ENCODE assay signal across 8 mouse cellular contexts in the genomic region with DNA sequence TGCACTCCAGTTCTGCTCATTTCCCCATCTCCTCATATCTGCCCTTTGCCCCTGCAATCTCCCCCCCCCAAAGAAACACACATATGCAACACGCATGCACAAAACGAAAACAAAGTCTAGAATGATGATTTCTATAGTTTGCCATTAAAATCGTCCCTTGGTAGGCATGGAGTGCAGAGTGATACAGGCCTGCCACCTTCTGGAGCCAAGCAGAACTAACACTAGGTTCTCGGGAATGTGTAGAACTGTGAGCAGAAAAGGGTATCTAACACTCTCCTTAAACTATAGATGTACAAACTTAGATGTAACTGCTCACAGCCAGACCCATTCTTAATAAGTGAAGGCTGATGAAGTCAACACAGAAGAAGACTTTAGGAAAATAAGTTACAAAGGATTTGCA. TPM values are rescaled to one million over a fixed set of nuclear protein-coding genes. Genes with fewer than 3 reads are reported as not detected.
DNase-seq lines count a peak whose midpoint lies in the region; ATAC-seq and TF ChIP-seq lines count a peak whose summit lies in the region.

No protein-coding gene starts in this region.

- no peak overlapping the region for H3K27ac ChIP-seq in liver, adult 2 months (replicated peaks; ENCODE audit: insufficient read depth, low read depth, low read length)
- no peak overlapping the region for H3K27ac ChIP-seq in liver, embryonic 12.5 days
- no peak overlapping the region for H3K27ac ChIP-seq in kidney, embryonic 14.5 days (ENCODE audit: low read depth, low read length)
- H3K27ac ChIP-seq in midbrain, embryonic 15.5 days, result no peak overlapping the region

- no peaks in the 10 kb centered on the region for H3K36me3 ChIP-seq in liver, adult 2 months (ENCODE audit: control insufficient read depth, insufficient read depth, low read length)
- H3K36me3 ChIP-seq in liver, embryonic 12.5 days, result no peaks in the 10 kb centered on the region
- H3K36me3 ChIP-seq in kidney, embryonic 14.5 days (ENCODE audit: control insufficient read depth, insufficient read depth, low read length), result no peaks in the 10 kb centered on the region
- H3K36me3 ChIP-seq in midbrain, embryonic 15.5 days (replicated peaks), result no peaks in the 10 kb centered on the region

- TF ChIP-seq POLR2A in liver, adult 2 months (IDR thresholded peaks at IDR 0.05; ENCODE audit: extremely low read depth, insufficient read depth, low read length), result no peak

- no peaks in the 10 kb centered on the region for H3K9me3 ChIP-seq in liver, embryonic 12.5 days (replicated peaks)
- no peaks in the 10 kb centered on the region for H3K9me3 ChIP-seq in kidney, embryonic 14.5 days (ENCODE audit: control insufficient read depth, low read length)
- no peaks in the 10 kb centered on the region for H3K9me3 ChIP-seq in midbrain, embryonic 15.5 days

- WGBS in liver, adult 2 months, result 8% methylated on average over 4 of the region's 4 CpGs
- 13% methylated on average over 4 of the region's 4 CpGs for WGBS in liver, embryonic 12.5 days (ENCODE audit: insufficient replicate concordance)
- WGBS in kidney, embryonic 14.5 days, result 20% methylated on average over 4 of the region's 4 CpGs
- WGBS in midbrain, embryonic 15.5 days, result 15% methylated on average over 4 of the region's 4 CpGs

- H3K4me1 ChIP-seq in liver, adult 2 months (ENCODE audit: control insufficient read depth, insufficient read depth, low read length), result no peaks in the 10 kb centered on the region
- no peaks in the 10 kb centered on the region for H3K4me1 ChIP-seq in liver, embryonic 12.5 days
- H3K4me1 ChIP-seq in kidney, embryonic 14.5 days (ENCODE audit: control insufficient read depth, insufficient read depth, low read length), result no peaks in the 10 kb centered on the region
- no peaks in the 10 kb centered on the region for H3K4me1 ChIP-seq in midbrain, embryonic 15.5 days

- no peak overlapping the region for H3K4me2 ChIP-seq in liver, embryonic 12.5 days
- no peak overlapping the region for H3K4me2 ChIP-seq in kidney, embryonic 14.5 days (replicated peaks; ENCODE audit: low read depth, low read length)
- no peak overlapping the region for H3K4me2 ChIP-seq in midbrain, embryonic 15.5 days

- peak; percentile 74; the same call in 1 of the 2 replicates for ATAC-seq in cerebellum, adult (ENCODE audit: insufficient number of reproducible peaks, low FRiP score, low TSS enrichment)
- ATAC-seq in liver, embryonic 12.5 days, result no peak
- peak; percentile 73; the same call in 1 of the 2 replicates for ATAC-seq in kidney, embryonic 14.5 days (ENCODE audit: low FRiP score, low TSS enrichment)
- ATAC-seq in midbrain, embryonic 15.5 days (replicated peaks), result peak; percentile 80

- no peak overlapping the region for H3K9ac ChIP-seq in liver, adult 2 months (ENCODE audit: low read depth, low read length)
- no peak overlapping the region for H3K9ac ChIP-seq in liver, embryonic 12.5 days
- no peak overlapping the region for H3K9ac ChIP-seq in kidney, embryonic 14.5 days (ENCODE audit: low read depth, low read length)
- H3K9ac ChIP-seq in midbrain, embryonic 15.5 days, result no peak overlapping the region

- peak; percentile 69 for TF ChIP-seq CTCF in liver, adult 2 months (IDR thresholded peaks at IDR 0.05; ENCODE audit: low read depth, low read length)

- H3K27me3 ChIP-seq in liver, adult 2 months (ENCODE audit: control insufficient read depth, insufficient read depth, low read length), result no peaks in the 10 kb centered on the region
- H3K27me3 ChIP-seq in liver, embryonic 12.5 days (replicated peaks), result peaks cover under 1% of the 10 kb centered on the region; the same call in 1 of the 2 replicates
- no peaks in the 10 kb centered on the region for H3K27me3 ChIP-seq in kidney, embryonic 14.5 days (ENCODE audit: control insufficient read depth, insufficient read depth, low read length)
- no peaks in the 10 kb centered on the region for H3K27me3 ChIP-seq in midbrain, embryonic 15.5 days (replicated peaks)

- no peak for DNase-seq in cerebellum, adult 11-12 months
- DNase-seq in liver, adult 2 months (ENCODE audit: extremely low read depth, low read depth, low spot score), result peak; percentile 16
- peak; percentile 57 to 74 for DNase-seq in cerebellum, postnatal 25 days
- no peak for DNase-seq in urinary bladder, adult 18-20 months (ENCODE audit: low spot score in 2 of 2)

- no peaks in the 10 kb centered on the region for H3K79me2 ChIP-seq in liver, adult 2 months (ENCODE audit: control insufficient read depth, insufficient read depth, low read length)

- H3K4me3 ChIP-seq in liver, adult 2 months (ENCODE audit: insufficient read depth, low read depth, low read length), result no peak overlapping the region
- no peak overlapping the region for H3K4me3 ChIP-seq in liver, embryonic 12.5 days
- H3K4me3 ChIP-seq in kidney, embryonic 14.5 days (ENCODE audit: low read length), result no peak overlapping the region
- no peak overlapping the region for H3K4me3 ChIP-seq in midbrain, embryonic 15.5 days

RNA-seq across cellular contexts. Expression of gene Ankrd55, which starts 23.6 kb away (rescaled TPM):
- 0.09 and 0.40 TPM in 2 replicates for total RNA-seq in liver, adult 2 months (2014; rRNA removed)
- 0.10 and 0.17 TPM in 2 replicates for polyA plus RNA-seq in liver, adult 2 months (2012; rRNA removed)
- polyA plus RNA-seq in liver, embryonic 12.5 days (2016; fragmentation: Nextera tagmentation; extraction: Ambion mirVana), result 0.08 and 0.26 TPM in 2 replicates
- polyA plus RNA-seq in kidney, embryonic 14.5 days (2014; fragmentation: Nextera tagmentation; extraction: Ambion mirVana), result 0.34 and 0.71 TPM in 2 replicates
- polyA plus RNA-seq in midbrain, embryonic 15.5 days (2015; fragmentation: Nextera tagmentation; extraction: Ambion mirVana), result 7.3 and 8.9 TPM in 2 replicates

Comparison
In these comparisons a context has a peak if more than half of its experiments do, and no peak if none do; other contexts are left out.
1. DNase-seq: peak in liver, adult 2 months (single experiment) and cerebellum, postnatal 25 days (2 of 2); none in cerebellum, adult 11-12 months (single experiment) and urinary bladder, adult 18-20 months (0 of 2).